Mouse (Mus musculus) bone marrow macrophage, adult 2 months (primary cell): ENCODE results near the gene Lcn12. TPM values are rescaled to one million over a fixed set of nuclear protein-coding genes. Genes with fewer than 3 reads are reported as not detected.

Experiments used
- H3K27ac ChIP-seq: 2 replicates; pipeline ENCODE4 v1.5.1; 2012; ENCODE audit warnings: low read depth, low read length; ENCODE audit not compliant: insufficient read depth
- H3K4me1 ChIP-seq: 2 replicates; pipeline ENCODE4 v1.6.1; 2012; ENCODE audit warnings: low read length; ENCODE audit not compliant: control insufficient read depth, insufficient read depth
- H3K4me3 ChIP-seq: 2 replicates; pipeline ENCODE4 v1.5.1; 2012; ENCODE audit warnings: mild to moderate bottlenecking, low read length, moderate library complexity; ENCODE audit not compliant: insufficient read depth
- CTCF ChIP-seq: IDR thresholded peaks from 2 replicates; pipeline ENCODE4 v1.5.1; 2012; ENCODE audit warnings: low read depth, mild to moderate bottlenecking, low read length, moderate library complexity
- POLR2A ChIP-seq: IDR thresholded peaks from 2 replicates; pipeline ENCODE4 v1.6.1; 2012; ENCODE audit warnings: mild to moderate bottlenecking, low read depth, low read length, borderline replicate concordance
- polyA plus RNA-seq: library from polyadenylated mRNA; stranded (reverse); fragments of >200 nt; gene quantifications from 2 replicates; pipeline ENCODE4 v1.2.4, GENCODE M21; 2012; ENCODE audit not compliant: missing spikeins, insufficient read depth, insufficient read length

Gene Lcn12
- polyA plus RNA-seq, 1 experiment = not detected

DNA sequence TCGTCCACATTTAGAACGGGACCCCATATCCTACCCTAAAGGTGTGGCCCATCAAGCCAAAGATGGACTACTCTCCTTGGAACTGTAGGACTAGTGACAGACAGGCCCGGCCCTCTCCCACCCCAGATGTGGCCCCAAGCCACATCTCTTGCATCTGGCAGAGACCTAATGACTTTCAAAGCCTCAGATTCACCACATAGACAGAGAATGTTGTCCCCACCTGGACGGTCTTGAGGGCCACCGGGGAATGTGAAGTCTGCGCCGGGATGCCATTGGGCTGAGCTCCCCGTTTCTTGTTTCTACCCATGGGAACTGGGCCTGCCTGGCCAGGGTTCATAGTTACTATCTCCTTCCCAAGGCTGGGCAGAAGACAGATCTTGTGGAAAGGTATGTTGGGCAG, 16.2 kb downstream of the Lcn12 start:
- no peaks in the 10 kb centered on the region; the same call in 1 of the 2 replicates for H3K4me1 ChIP-seq
- TF ChIP-seq POLR2A (no peak), CTCF (no peak)

DNA sequence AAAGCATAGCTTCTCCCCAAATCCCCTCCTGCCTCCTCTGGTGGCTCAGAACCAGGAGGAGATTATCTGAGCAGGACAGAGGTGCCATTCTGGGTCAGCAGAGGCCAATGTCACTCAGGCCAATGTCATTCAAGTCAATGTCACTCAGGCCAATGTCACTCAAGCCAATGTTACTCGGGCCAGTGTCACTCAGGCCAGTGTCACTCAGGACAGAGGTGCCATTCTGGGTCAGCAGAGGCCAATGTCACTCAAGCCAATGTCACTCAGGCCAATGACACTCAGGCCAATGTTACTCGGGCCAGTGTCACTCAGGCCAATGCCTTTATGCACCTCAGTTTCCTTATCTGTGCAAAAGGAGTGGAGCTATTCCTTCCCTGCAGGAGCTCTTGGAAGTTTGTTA, 21.2 kb downstream of the Lcn12 start:
- H3K4me3 ChIP-seq = no peak overlapping the region
- TF ChIP-seq POLR2A (no peak), CTCF (no peak)
- no peaks in the 10 kb centered on the region for H3K4me1 ChIP-seq
- H3K27ac ChIP-seq = no peak overlapping the region

More for the DNA sequence above, 16.2 kb downstream of the Lcn12 start:
- H3K4me3 ChIP-seq = no peak overlapping the region
- no peak overlapping the region for H3K27ac ChIP-seq

DNA sequence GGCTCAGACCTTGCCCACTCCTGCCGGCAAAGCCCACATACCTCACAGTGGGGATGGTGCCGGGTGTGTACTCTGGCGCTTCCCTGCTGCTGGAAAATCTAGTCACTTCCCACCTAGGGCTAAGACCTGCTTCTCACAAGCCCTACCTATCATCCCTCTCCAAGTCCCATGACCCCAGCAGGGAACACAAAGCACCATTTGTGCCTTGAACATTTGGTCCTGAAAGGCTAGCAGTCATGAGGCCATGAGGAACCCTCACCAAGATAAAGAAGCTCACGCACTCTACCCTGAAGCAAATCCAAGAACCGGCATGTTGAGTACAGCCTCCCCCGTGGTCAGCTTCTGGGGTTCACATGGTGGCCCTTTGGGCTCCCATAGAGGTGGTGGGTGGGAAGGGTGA, 23.7 kb downstream of the Lcn12 start, which contains the start of gene Ptgds:
Ptgds (minus strand) TSS at position 78 of the 400 bp plus-strand sequence.
- H3K4me3 ChIP-seq = no peak within 1 kb of the TSS
- H3K27ac ChIP-seq = no peak within 1 kb of the TSS
- H3K4me1 ChIP-seq = peaks cover 5% of the 10 kb centered on the region; the same call in 1 of the 2 replicates
- TF ChIP-seq CTCF (no peak), POLR2A (no peak)

DNA sequence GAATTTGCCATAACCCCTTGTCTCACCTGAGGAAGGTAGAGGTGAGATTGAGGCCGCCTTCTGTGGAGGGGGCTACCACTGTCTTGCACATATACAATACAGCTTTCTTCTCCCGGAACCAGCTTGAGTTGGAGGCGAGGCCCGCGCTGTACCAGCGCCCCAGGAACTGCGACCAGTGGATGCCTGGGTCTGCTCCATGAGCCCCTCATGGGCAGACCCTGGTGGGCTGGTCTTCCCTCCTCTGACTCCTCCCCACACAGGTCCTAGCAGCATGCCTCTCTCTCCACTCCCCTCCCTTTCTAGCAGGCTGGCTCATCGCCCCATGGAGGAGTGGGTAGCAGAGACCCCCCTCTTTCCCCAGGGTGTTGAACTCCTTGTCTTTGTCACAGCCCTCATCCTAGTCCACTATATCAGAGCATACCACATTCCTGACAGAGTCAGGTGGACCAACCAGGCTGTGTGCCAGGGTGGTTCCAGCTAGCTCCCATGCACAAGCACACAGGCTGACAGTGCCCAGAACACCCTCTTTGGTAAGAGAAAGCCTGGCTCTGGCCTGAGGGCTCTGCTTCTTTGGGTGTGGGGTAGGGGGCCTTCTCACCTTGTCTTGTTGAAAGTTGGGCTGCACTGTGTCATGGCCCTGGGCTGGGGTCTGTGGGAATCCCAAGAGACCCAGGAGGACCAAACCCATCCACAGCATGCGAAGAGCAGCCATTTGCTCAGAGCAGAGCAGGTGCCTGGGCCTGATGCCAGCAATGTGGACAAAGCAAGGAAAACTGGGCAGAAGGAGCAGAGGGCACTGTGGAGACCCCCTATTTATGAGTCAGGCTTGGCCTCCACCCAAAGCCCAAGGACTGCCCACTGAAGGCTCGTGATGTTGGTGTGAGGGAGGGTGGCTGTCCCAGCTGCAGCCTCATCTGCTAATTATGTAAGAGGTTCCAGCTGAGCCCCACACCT, 24.5 kb downstream of the Lcn12 start:
- no peak overlapping the region for H3K4me3 ChIP-seq
- no peak for TF ChIP-seq POLR2A
- no peak for TF ChIP-seq CTCF
- H3K27ac ChIP-seq = no peak overlapping the region
- peaks cover 5% of the 10 kb centered on the region; the same call in 1 of the 2 replicates for H3K4me1 ChIP-seq

- Histone ChIP-seq H3K4me1 (peaks cover 5% of the 10 kb centered on the region; the same call in 1 of the 2 replicates), H3K27ac (no peak overlapping the region), H3K4me3 (no peak overlapping the region)
- TF ChIP-seq POLR2A (no peak), CTCF (no peak)
These were observed 26.0 kb downstream of the Lcn12 start for GRCm38 (mm10) chr2:25467606-25468303.

DNA sequence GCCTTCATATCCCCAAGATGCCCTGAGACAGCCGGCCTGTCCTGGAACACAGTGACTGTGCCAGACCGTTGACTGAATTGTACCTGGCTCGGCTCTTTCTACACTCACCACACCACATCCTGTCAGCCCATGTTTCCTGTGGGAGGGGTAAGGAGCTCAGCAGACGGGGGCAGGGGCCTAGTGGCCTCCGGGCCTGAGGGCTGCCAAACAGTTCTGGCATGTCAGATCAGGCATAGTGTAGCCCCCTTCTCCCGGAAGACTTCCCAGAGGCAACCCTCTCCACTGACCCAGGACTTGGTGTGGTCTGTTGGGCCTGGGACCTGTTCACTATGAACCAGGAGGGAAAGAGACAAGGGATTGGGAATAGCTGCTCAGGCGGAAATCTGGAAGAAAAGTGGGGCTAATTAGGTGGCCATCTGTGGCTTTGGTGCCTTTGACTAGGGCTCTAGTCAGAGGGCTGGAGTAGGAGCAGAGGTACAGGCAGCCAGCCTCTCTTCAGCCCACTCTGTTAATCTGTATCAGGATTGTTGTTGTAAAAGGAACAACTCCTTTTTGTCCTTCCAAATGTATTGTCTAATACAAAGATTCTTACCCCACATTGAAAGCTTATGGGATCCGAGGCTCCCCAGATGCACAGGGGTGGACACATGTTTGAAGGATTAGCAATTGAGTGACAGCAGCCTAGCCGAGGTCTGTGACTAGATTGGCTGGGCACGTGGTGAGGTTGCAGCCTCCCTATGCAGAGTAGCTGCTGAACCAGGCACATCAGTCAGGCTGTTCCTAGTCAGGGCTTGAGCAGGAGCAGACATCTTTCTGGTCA, 27.7 kb downstream of the Lcn12 start:
- H3K4me1 ChIP-seq = peaks cover 14% of the 10 kb centered on the region
- TF ChIP-seq POLR2A (no peak), CTCF (no peak)
- no peak overlapping the region for H3K4me3 ChIP-seq
- H3K27ac ChIP-seq = no peak overlapping the region

DNA sequence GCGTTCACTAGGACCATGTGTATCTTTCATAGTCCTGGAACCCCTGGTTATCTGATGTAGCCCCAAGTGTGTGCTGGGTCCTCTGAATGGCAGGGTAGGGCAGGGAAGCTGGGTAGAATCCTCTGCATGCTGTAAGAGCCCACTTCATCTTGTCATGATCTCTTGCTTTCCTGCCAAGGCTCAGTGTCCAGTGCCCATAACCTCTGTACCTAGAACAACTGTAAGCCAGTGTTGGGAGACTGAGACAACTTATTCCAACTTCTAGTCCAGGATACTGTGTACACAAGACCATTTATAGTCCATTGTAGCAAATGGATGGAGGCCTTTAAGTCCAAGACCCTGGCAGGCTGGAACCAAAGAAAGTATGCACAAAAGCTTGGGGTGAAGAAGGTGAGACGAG, 28.5 kb downstream of the Lcn12 start:
- TF ChIP-seq CTCF (no peak), POLR2A (no peak)
- no peak overlapping the region for H3K27ac ChIP-seq
- H3K4me3 ChIP-seq = no peak overlapping the region
- peaks cover 14% of the 10 kb centered on the region for H3K4me1 ChIP-seq

DNA sequence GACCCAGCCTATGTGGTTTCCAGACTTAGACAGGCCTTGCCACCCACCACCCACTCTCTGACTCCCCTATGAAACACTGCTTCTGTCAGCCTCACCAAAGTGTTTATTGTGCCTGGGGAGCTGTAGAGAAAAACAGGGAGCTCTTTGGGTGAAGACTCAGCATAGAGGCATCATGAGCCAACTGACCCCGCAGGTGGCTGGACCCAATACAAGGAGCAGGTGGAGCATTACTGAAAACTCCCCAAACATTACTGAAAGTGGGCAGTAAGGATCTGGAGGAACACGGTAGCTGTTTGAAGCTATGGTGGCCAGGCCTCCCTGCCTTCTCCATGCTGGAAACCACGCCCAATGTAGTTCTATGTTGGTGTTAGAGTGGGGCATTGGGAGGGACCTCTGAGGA, 30.1 kb downstream of the Lcn12 start:
- Histone ChIP-seq H3K27ac (no peak overlapping the region), H3K4me1 (peaks cover 17% of the 10 kb centered on the region), H3K4me3 (no peak overlapping the region)
- TF ChIP-seq CTCF (no peak), POLR2A (no peak)

GRCm38 (mm10) chr2:25461407-25461806, 32.3 kb downstream of the Lcn12 start:
- H3K4me1 ChIP-seq = peaks cover 17% of the 10 kb centered on the region
- H3K4me3 ChIP-seq = peak overlapping the region; percentile 40
- no peak for TF ChIP-seq CTCF
- TF ChIP-seq POLR2A = no peak
- H3K27ac ChIP-seq = peak overlapping the region; percentile 77
